Mouse (Mus musculus): Measurements from ENCODE around the gene Adap2.

GRCm38 (mm10) chr11:80171884-80172283 lies 18.0 kb downstream of the Adap2 start:
- TF ChIP-seq CTCF (IDR thresholded peaks at IDR 0.05; ENCODE audit: control insufficient read depth, insufficient read depth, insufficient read length) (no peak), MAX (IDR thresholded peaks at IDR 0.05) (no peak), MYOD1 (IDR thresholded peaks at IDR 0.05; ENCODE audit: control insufficient read depth, insufficient read length, low read depth) (no peak), CEBPB (IDR thresholded peaks at IDR 0.05; ENCODE audit: low read depth) (no peak), MYOG (IDR thresholded peaks at IDR 0.05; ENCODE audit: control insufficient read depth, extremely low read depth, insufficient read length) (no peak), USF1 (IDR thresholded peaks at IDR 0.05; ENCODE audit: low read depth) (no peak), FOSL1 (IDR thresholded peaks at IDR 0.05; ENCODE audit: insufficient read depth, low read length, poor library complexity, severe bottlenecking) (no peak)

Measured in C2C12 (cell line).